Mouse (Mus musculus) thymus, postnatal 14 days (tissue): Measurements from ENCODE around the gene Vmn2r116.
"Not testable (repeated sequence)": the region's sequence is repeated elsewhere in the genome, so short reads cannot be mapped to it uniquely, and the experiment has no call there.

Experiments used
- DNase-seq: peaks from one replicate; pipeline ENCODE4 v3.0.0; 2021

The Vmn2r116 gene

DNA sequence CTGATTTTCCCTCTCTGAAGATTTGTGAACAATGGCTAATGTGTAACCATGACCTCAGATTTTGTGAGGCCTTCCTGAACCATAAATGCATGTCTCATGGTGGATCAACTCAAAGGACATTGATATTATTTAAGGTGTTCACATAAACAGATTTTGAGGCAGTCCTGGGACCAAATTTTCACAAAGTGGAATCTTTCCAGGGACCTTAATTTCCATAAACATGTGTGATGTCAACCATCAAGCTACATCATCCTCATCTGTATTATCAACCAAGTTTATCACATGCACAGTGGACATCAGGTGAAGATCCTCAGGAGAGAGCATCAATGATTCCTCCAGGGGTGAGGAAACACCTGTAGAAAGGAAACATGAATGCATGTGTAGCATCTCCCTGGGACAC is at the start of gene Vmn2r116:
Gene Vmn2r116, plus strand, starts transcription at position 301 of the 400 bp plus-strand sequence.
- DNase-seq = not testable (repeated sequence)

GRCm38 (mm10) chr17:23343441-23343840 is 41.0 kb upstream of the Vmn2r116 start, which contains the start of gene Vmn2r115:
TSS of gene Vmn2r115 (plus strand) at chr17:23343741.
- not testable (repeated sequence) for DNase-seq

GRCm38 (mm10) chr17:23351644-23352043 is 32.8 kb upstream of the Vmn2r116 start:
- DNase-seq = no peak

- no peak for DNase-seq
Measured at GRCm38 (mm10) chr17:23433150-23433679, 48.8 kb downstream of the Vmn2r116 start.
